Mouse (Mus musculus): ENCODE data around the gene Dhrs2. TPM values are rescaled to one million over a fixed set of nuclear protein-coding genes. Genes with fewer than 3 reads are reported as not detected.

Dhrs2 gene
- total and polyA plus RNA-seq, 3 experiments = not detected

GRCm38 (mm10) chr14:55236685-55237084 is 14.9 kb downstream of the Dhrs2 start:
- Histone ChIP-seq H3K4me3 (ENCODE audit: control insufficient read depth in 1 of 2, insufficient read depth in 1 of 2, low read depth in 2 of 2, low read length in 2 of 2) (no peak overlapping the region), H3K27me3 (ENCODE audit: control insufficient read depth in 1 of 2, insufficient read depth in 2 of 2, low read length in 2 of 2) (peaks cover 5 to 6% of the 10 kb centered on the region in 2 experiments; a peak in 3 of 4 replicates), H3K36me3 (ENCODE audit: control insufficient read depth in 1 of 2, insufficient read depth in 2 of 2, low read length in 2 of 2) (no peaks in the 10 kb centered on the region), H3K4me1 (ENCODE audit: control insufficient read depth in 1 of 2, insufficient read depth in 2 of 2, low read length in 2 of 2) (no peaks in the 10 kb centered on the region), H3K9ac (ENCODE audit: control insufficient read depth, low read depth, low read length, poor library complexity, severe bottlenecking) (no peak overlapping the region), H3K9me3 (replicated peaks; ENCODE audit: insufficient read depth, low read length) (no peaks in the 10 kb centered on the region), H3K27ac (ENCODE audit: control insufficient read depth, low read depth, low read length) (no peak overlapping the region), H3K79me2 (ENCODE audit: control insufficient read depth, insufficient read depth, low read length, poor library complexity) (no peaks in the 10 kb centered on the region)
- DNase-seq (ENCODE audit: low read depth, low spot score) = no peak
- TF ChIP-seq MXI1 (IDR thresholded peaks at IDR 0.05; ENCODE audit: low read depth, low read length) = no peak
- no peak for TF ChIP-seq CHD2 (IDR thresholded peaks at IDR 0.05; ENCODE audit: low read length)
- no peak for TF ChIP-seq EP300 (IDR thresholded peaks at IDR 0.05; ENCODE audit: low read depth in 1 of 2, low read length in 2 of 2)
- no peak for TF ChIP-seq HCFC1 (IDR thresholded peaks at IDR 0.05; ENCODE audit: low read depth, low read length)
- no peak for TF ChIP-seq TBP (IDR thresholded peaks at IDR 0.05; ENCODE audit: low read depth, low read length)
- no peak for TF ChIP-seq SMC3 (IDR thresholded peaks at IDR 0.05; ENCODE audit: low read depth, low read length)
- TF ChIP-seq TAL1 (IDR thresholded peaks at IDR 0.05; ENCODE audit: low read length) = no peak

DNA sequence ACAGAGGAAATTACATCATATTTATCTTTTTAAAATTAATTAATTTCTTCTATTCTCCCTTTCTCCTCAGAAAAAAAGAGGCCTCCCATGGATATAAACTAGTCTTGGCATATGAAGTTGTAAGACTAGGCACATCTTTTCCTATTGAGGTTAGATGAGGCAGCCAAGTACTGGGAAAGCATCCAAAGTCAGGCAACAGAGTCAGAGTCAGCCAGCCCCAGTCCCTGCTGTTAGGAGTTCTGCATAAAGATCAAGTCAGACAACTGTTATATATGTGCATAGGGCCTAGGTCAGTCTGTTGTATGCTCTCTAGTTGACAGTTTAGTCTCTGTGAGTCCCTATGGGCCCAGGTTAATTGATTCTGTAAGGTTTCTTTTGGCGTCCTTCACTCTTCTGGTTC is 20.9 kb downstream of the Dhrs2 start:
- no peak for DNase-seq (ENCODE audit: low read depth, low spot score)
- H3K4me3 ChIP-seq (ENCODE audit: control insufficient read depth in 1 of 2, insufficient read depth in 1 of 2, low read depth in 2 of 2, low read length in 2 of 2) = no peak overlapping the region
- TF ChIP-seq HCFC1 (IDR thresholded peaks at IDR 0.05; ENCODE audit: low read depth, low read length) = no peak
- H3K36me3 ChIP-seq (ENCODE audit: control insufficient read depth in 1 of 2, insufficient read depth in 2 of 2, low read length in 2 of 2) = no peaks in the 10 kb centered on the region
- no peaks in the 10 kb centered on the region for H3K79me2 ChIP-seq (ENCODE audit: control insufficient read depth, insufficient read depth, low read length, poor library complexity)
- H3K9me3 ChIP-seq (replicated peaks; ENCODE audit: insufficient read depth, low read length) = no peaks in the 10 kb centered on the region
- H3K27me3 ChIP-seq (ENCODE audit: control insufficient read depth in 1 of 2, insufficient read depth in 2 of 2, low read length in 2 of 2) = peaks cover 0 to 4% of the 10 kb centered on the region in 2 experiments
- H3K27ac ChIP-seq (ENCODE audit: control insufficient read depth, low read depth, low read length) = no peak overlapping the region
- H3K4me1 ChIP-seq (ENCODE audit: control insufficient read depth in 1 of 2, insufficient read depth in 2 of 2, low read length in 2 of 2) = no peaks in the 10 kb centered on the region
- no peak overlapping the region for H3K9ac ChIP-seq (ENCODE audit: control insufficient read depth, low read depth, low read length, poor library complexity, severe bottlenecking)

DNA sequence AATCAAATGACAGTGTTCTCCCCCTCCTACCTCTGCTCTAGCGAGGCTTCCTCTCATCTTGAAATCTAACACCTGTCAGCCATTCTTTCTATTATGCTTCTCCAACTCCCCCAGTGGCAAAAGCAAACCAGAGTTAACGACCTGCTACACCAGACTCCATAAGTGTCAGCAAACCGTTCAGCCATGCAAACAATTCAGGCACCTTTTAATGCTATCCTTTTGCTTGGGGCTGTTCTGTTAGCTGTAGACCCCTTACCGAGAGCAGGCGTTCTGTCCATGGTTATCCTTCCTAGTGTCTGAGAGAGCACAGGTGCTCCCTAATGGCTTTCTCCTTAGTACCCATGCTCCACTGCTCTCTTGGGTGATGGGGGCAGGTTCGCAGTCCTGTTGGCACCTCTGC is 25.4 kb downstream of the Dhrs2 start:
- TF ChIP-seq TBP (IDR thresholded peaks at IDR 0.05; ENCODE audit: low read depth, low read length) (no peak), NELFE (IDR thresholded peaks at IDR 0.05; ENCODE audit: low read depth, low read length) (no peak), GATA1 (IDR thresholded peaks at IDR 0.05; ENCODE audit: low read depth, low read length) (no peak), MAX (IDR thresholded peaks at IDR 0.05; ENCODE audit: low read length) (no peak), ZC3H11A (IDR thresholded peaks at IDR 0.05; ENCODE audit: low read depth, low read length) (no peak), E2F4 (IDR thresholded peaks at IDR 0.05; ENCODE audit: borderline replicate concordance, low read depth, low read length) (no peak), BHLHE40 (IDR thresholded peaks at IDR 0.05; ENCODE audit: borderline replicate concordance, low read depth, low read length) (no peak), MAZ (IDR thresholded peaks at IDR 0.05; ENCODE audit: low read depth, low read length) (no peak), POLR2A (IDR thresholded peaks at IDR 0.05; ENCODE audit: control insufficient read depth in 1 of 2, insufficient read depth in 1 of 2, low read depth in 1 of 2, low read length in 2 of 2, poor library complexity in 1 of 2) (no peak), USF2 (IDR thresholded peaks at IDR 0.05; ENCODE audit: borderline replicate concordance in 1 of 2, insufficient read depth in 1 of 2, low read depth in 1 of 2, low read length in 2 of 2) (no peak), CHD1 (IDR thresholded peaks at IDR 0.05; ENCODE audit: low read depth, low read length) (no peak), NRF1 (IDR thresholded peaks at IDR 0.05; ENCODE audit: insufficient read depth, low read depth, low read length, poor library complexity, severe bottlenecking) (no peak), TCF12 (IDR thresholded peaks at IDR 0.05; ENCODE audit: low read depth, low read length) (no peak), SMC3 (IDR thresholded peaks at IDR 0.05; ENCODE audit: low read depth, low read length) (no peak)
- no peak for DNase-seq (ENCODE audit: low read depth, low spot score)
- no peaks in the 10 kb centered on the region for H3K9me3 ChIP-seq (replicated peaks; ENCODE audit: insufficient read depth, low read length)
- peaks cover 0 to 5% of the 10 kb centered on the region in 2 experiments for H3K27me3 ChIP-seq (ENCODE audit: control insufficient read depth in 1 of 2, insufficient read depth in 2 of 2, low read length in 2 of 2)
- H3K79me2 ChIP-seq (ENCODE audit: control insufficient read depth, insufficient read depth, low read length, poor library complexity) = no peaks in the 10 kb centered on the region
- no peak overlapping the region for H3K27ac ChIP-seq (ENCODE audit: control insufficient read depth, low read depth, low read length)
- H3K9ac ChIP-seq (ENCODE audit: control insufficient read depth, low read depth, low read length, poor library complexity, severe bottlenecking) = no peak overlapping the region
- H3K4me1 ChIP-seq (ENCODE audit: control insufficient read depth in 1 of 2, insufficient read depth in 2 of 2, low read length in 2 of 2) = no peaks in the 10 kb centered on the region
- no peaks in the 10 kb centered on the region for H3K36me3 ChIP-seq (ENCODE audit: control insufficient read depth in 1 of 2, insufficient read depth in 2 of 2, low read length in 2 of 2)
- no peak overlapping the region for H3K4me3 ChIP-seq (ENCODE audit: control insufficient read depth in 1 of 2, insufficient read depth in 1 of 2, low read depth in 2 of 2, low read length in 2 of 2)

Data from MEL (cell line).